Mouse (Mus musculus) myocyte (in vitro differentiated cells): ENCODE results near the gene Ppm1b. TPM values are rescaled to one million over a fixed set of nuclear protein-coding genes. Genes with fewer than 3 reads are reported as not detected.
"Not testable (repeated sequence)": the region's sequence is repeated elsewhere in the genome, so short reads cannot be mapped to it uniquely, and the experiment has no call there.

Experiments
- H3K27me3 ChIP-seq: one replicate; pipeline ENCODE4 v1.6.1; 2011; ENCODE audit not compliant: control insufficient read depth, insufficient read depth, insufficient read length
- H3K36me3 ChIP-seq: one replicate; pipeline ENCODE4 v1.6.1; 2011; ENCODE audit not compliant: control insufficient read depth, insufficient read depth
- H3K4me2 ChIP-seq: one replicate; pipeline ENCODE4 v1.6.1; 2011; ENCODE audit warnings: low read depth, control low read depth
- H3K4me3 ChIP-seq: one replicate; pipeline ENCODE4 v1.5.1; 2011; ENCODE audit warnings: mild to moderate bottlenecking, control low read depth, moderate library complexity
- H3K79me2 ChIP-seq: one replicate; pipeline ENCODE4 v1.6.1; 2011; ENCODE audit not compliant: control insufficient read depth, insufficient read depth
- H3ac ChIP-seq: one replicate; pipeline ENCODE4 v1.6.1; 2011; ENCODE audit not compliant: control insufficient read depth, insufficient read length
- CEBPB ChIP-seq: IDR thresholded peaks from 2 replicates; pipeline ENCODE4 v1.6.1; 2011; ENCODE audit warnings: mild to moderate bottlenecking, moderate library complexity; ENCODE audit not compliant: poor library complexity, insufficient read depth, severe bottlenecking
- E2F4 ChIP-seq: IDR thresholded peaks from one replicate; pipeline ENCODE4 v1.6.1; 2011; ENCODE audit warnings: mild to moderate bottlenecking, control low read depth, moderate library complexity; ENCODE audit not compliant: insufficient read depth
- MAX ChIP-seq: IDR thresholded peaks from one replicate; pipeline ENCODE4 v1.6.1; 2011; ENCODE audit warnings: low read depth, mild to moderate bottlenecking, control low read depth
- MYOD1 ChIP-seq, 3 experiments: IDR thresholded peaks; one replicate each; pipeline ENCODE4 v1.6.1; 2011; ENCODE audit warnings: control low read depth in 2 of 3, low read depth in 2 of 3, mild to moderate bottlenecking in 2 of 3, moderate library complexity in 1 of 3; ENCODE audit not compliant: insufficient read length in 2 of 3, control insufficient read depth in 1 of 3
- MYOG ChIP-seq, 3 experiments: IDR thresholded peaks; one replicate each; pipeline ENCODE4 v1.6.1; 2011; ENCODE audit warnings: control low read depth in 2 of 3, low read depth in 2 of 3, mild to moderate bottlenecking in 2 of 3; ENCODE audit not compliant: insufficient read length in 2 of 3, control insufficient read depth in 1 of 3, insufficient read depth in 1 of 3
- POLR2A ChIP-seq: IDR thresholded peaks from one replicate; pipeline ENCODE4 v1.6.1; 2011; ENCODE audit warnings: low read depth, mild to moderate bottlenecking, control low read depth, moderate library complexity; ENCODE audit not compliant: insufficient read length
- POLR2AphosphoS2 ChIP-seq: IDR thresholded peaks from one replicate; pipeline ENCODE4 v1.6.1; 2011; ENCODE audit warnings: low read depth, control low read depth; ENCODE audit not compliant: insufficient read length
- REST ChIP-seq: IDR thresholded peaks from one replicate; pipeline ENCODE4 v1.6.1; 2011; ENCODE audit warnings: mild to moderate bottlenecking, control low read depth, moderate library complexity; ENCODE audit not compliant: insufficient read depth, insufficient read length
- SRF ChIP-seq: IDR thresholded peaks from one replicate; pipeline ENCODE4 v1.6.1; 2011; ENCODE audit warnings: low read depth; ENCODE audit not compliant: control insufficient read depth, insufficient read length
- TCF12 ChIP-seq: IDR thresholded peaks from one replicate; pipeline ENCODE4 v1.6.1; 2011; ENCODE audit warnings: mild to moderate bottlenecking, control low read depth; ENCODE audit not compliant: poor library complexity, insufficient read depth, severe bottlenecking
- TCF3 ChIP-seq: IDR thresholded peaks from one replicate; pipeline ENCODE4 v1.6.1; 2011; ENCODE audit warnings: low read depth, control low read depth; ENCODE audit not compliant: insufficient read length
- USF1 ChIP-seq: IDR thresholded peaks from one replicate; pipeline ENCODE4 v1.6.1; 2011; ENCODE audit warnings: low read depth, mild to moderate bottlenecking, control low read depth, moderate library complexity
- polyA plus RNA-seq: library from polyadenylated mRNA; unstranded; fragments of >200 nt; fragmentation: generic; extraction: Trizol; gene quantifications from one replicate; pipeline ENCODE4 v1.2.1, GENCODE M21; 2012; ENCODE audit warnings: missing spikeins

Ppm1b gene
- polyA plus RNA-seq, 1 experiment, result 50.1 TPM

- no peaks in the 10 kb centered on the region for H3K36me3 ChIP-seq
- no peak overlapping the region for H3K4me2 ChIP-seq
- no peaks in the 10 kb centered on the region for H3K79me2 ChIP-seq
- TF ChIP-seq CEBPB (no peak), TCF12 (no peak), POLR2AphosphoS2 (no peak), TCF3 (no peak), REST (no peak), MAX (no peak), MYOD1 (IDR thresholded peaks at IDR 0.05; ENCODE audit: control insufficient read depth in 1 of 3, insufficient read length in 2 of 3, low read depth in 2 of 3) (no peak), MYOG (IDR thresholded peaks at IDR 0.05; ENCODE audit: control insufficient read depth in 1 of 3, insufficient read depth in 1 of 3, insufficient read length in 2 of 3, low read depth in 2 of 3) (no peak), E2F4 (no peak), SRF (no peak)
- no peak overlapping the region for H3K4me3 ChIP-seq
- no peak overlapping the region for H3ac ChIP-seq
- no peaks in the 10 kb centered on the region for H3K27me3 ChIP-seq
Measured at GRCm38 (mm10) chr17:84932943-84933342, 23.6 kb upstream of the Ppm1b start.

- no peak overlapping the region for H3K4me3 ChIP-seq
- no peak overlapping the region for H3K4me2 ChIP-seq
- H3K27me3 ChIP-seq, result no peaks in the 10 kb centered on the region
- no peak for TF ChIP-seq MYOG (IDR thresholded peaks at IDR 0.05; ENCODE audit: control insufficient read depth in 1 of 3, insufficient read depth in 1 of 3, insufficient read length in 2 of 3, low read depth in 2 of 3)
- TF ChIP-seq MYOD1 (IDR thresholded peaks at IDR 0.05; ENCODE audit: control insufficient read depth in 1 of 3, insufficient read length in 2 of 3, low read depth in 2 of 3), result no peak
- TF ChIP-seq SRF, result no peak
- no peak for TF ChIP-seq TCF12
- no peak overlapping the region for H3ac ChIP-seq
- H3K36me3 ChIP-seq, result no peaks in the 10 kb centered on the region
- no peaks in the 10 kb centered on the region for H3K79me2 ChIP-seq
Measured at GRCm38 (mm10) chr17:84933968-84934367, 22.6 kb upstream of the Ppm1b start.

- not testable (repeated sequence) for H3K27me3 ChIP-seq, H3K4me3 ChIP-seq, H3K4me2 ChIP-seq, H3ac ChIP-seq, H3K79me2 ChIP-seq, H3K36me3 ChIP-seq
Measured at GRCm38 (mm10) chr17:84935620-84936019, 20.9 kb upstream of the Ppm1b start.

- no peaks in the 10 kb centered on the region for H3K27me3 ChIP-seq
- H3K4me2 ChIP-seq, result no peak overlapping the region
- no peaks in the 10 kb centered on the region for H3K79me2 ChIP-seq
- H3ac ChIP-seq, result no peak overlapping the region
- H3K36me3 ChIP-seq, result no peaks in the 10 kb centered on the region
- TF ChIP-seq SRF (no peak), POLR2AphosphoS2 (no peak), POLR2A (no peak), CEBPB (no peak), USF1 (no peak), TCF3 (no peak), TCF12 (no peak), REST (no peak), MYOD1 (IDR thresholded peaks at IDR 0.05; ENCODE audit: control insufficient read depth in 1 of 3, insufficient read length in 2 of 3, low read depth in 2 of 3) (no peak), MYOG (IDR thresholded peaks at IDR 0.05; ENCODE audit: control insufficient read depth in 1 of 3, insufficient read depth in 1 of 3, insufficient read length in 2 of 3, low read depth in 2 of 3) (no peak), E2F4 (no peak), MAX (no peak)
- no peak overlapping the region for H3K4me3 ChIP-seq
Measured at GRCm38 (mm10) chr17:84936301-84936700, 20.2 kb upstream of the Ppm1b start.

GRCm38 (mm10) chr17:84936809-84937208, 19.7 kb upstream of the Ppm1b start:
- TF ChIP-seq POLR2AphosphoS2, result no peak
- no peak for TF ChIP-seq USF1
- TF ChIP-seq MYOD1 (IDR thresholded peaks at IDR 0.05; ENCODE audit: control insufficient read depth in 1 of 3, insufficient read length in 2 of 3, low read depth in 2 of 3), result peak in 2 of 3 experiments; percentile 14 to 51
- peak in 2 of 3 experiments; percentile 41 to 63 for TF ChIP-seq MYOG (IDR thresholded peaks at IDR 0.05; ENCODE audit: control insufficient read depth in 1 of 3, insufficient read depth in 1 of 3, insufficient read length in 2 of 3, low read depth in 2 of 3)
- TF ChIP-seq E2F4, result no peak
- Histone ChIP-seq H3K27me3 (no peaks in the 10 kb centered on the region), H3K79me2 (no peaks in the 10 kb centered on the region), H3ac (no peak overlapping the region), H3K36me3 (no peaks in the 10 kb centered on the region), H3K4me3 (no peak overlapping the region), H3K4me2 (no peak overlapping the region)

- Histone ChIP-seq H3K4me3 (no peak overlapping the region), H3K79me2 (no peaks in the 10 kb centered on the region), H3ac (no peak overlapping the region), H3K27me3 (no peaks in the 10 kb centered on the region), H3K4me2 (no peak overlapping the region), H3K36me3 (no peaks in the 10 kb centered on the region)
- no peak for TF ChIP-seq POLR2A
- TF ChIP-seq POLR2AphosphoS2, result no peak
- TF ChIP-seq USF1, result no peak
- no peak for TF ChIP-seq CEBPB
Measured at GRCm38 (mm10) chr17:84937220-84937619, 19.3 kb upstream of the Ppm1b start.
